Mouse (Mus musculus) liver, adult 2 months (tissue): ENCODE data around the gene Gyg. TPM values are rescaled to one million over a fixed set of nuclear protein-coding genes. Genes with fewer than 3 reads are reported as not detected.
A peak's percentile ranks its signal among the peaks of the same experiment; 100 is the strongest.

ENCODE experiments used
- DNase-seq: peaks from one replicate; pipeline ENCODE4 v3.0.0-alpha.2; 2011; ENCODE audit warnings: low read depth, low spot score; ENCODE audit errors: extremely low read depth
- H3K27ac ChIP-seq: fragments of 200-500 bp; replicated peaks from 2 replicates; pipeline ENCODE4 v1.5.1; 2012; ENCODE audit warnings: low read depth, mild to moderate bottlenecking, control low read depth, inconsistent platforms, low read length; ENCODE audit not compliant: insufficient read depth
- H3K27me3 ChIP-seq: fragments of 200-500 bp; 2 replicates; pipeline ENCODE4 v1.6.1; 2012; ENCODE audit warnings: mild to moderate bottlenecking, moderate library complexity, low read length, inconsistent platforms; ENCODE audit not compliant: control insufficient read depth, insufficient read depth
- H3K36me3 ChIP-seq: fragments of 200-500 bp; 2 replicates; pipeline ENCODE4 v1.6.1; 2012; ENCODE audit warnings: low read length, inconsistent platforms; ENCODE audit not compliant: control insufficient read depth, insufficient read depth
- H3K4me1 ChIP-seq: fragments of 200-500 bp; 2 replicates; pipeline ENCODE4 v1.6.1; 2011; ENCODE audit warnings: low read length; ENCODE audit not compliant: control insufficient read depth, insufficient read depth
- H3K4me3 ChIP-seq: fragments of 200-500 bp; 2 replicates; pipeline ENCODE4 v1.5.1; 2011; ENCODE audit warnings: low read depth, mild to moderate bottlenecking, control low read depth, low read length, moderate library complexity; ENCODE audit not compliant: insufficient read depth
- H3K79me2 ChIP-seq: fragments of 200-500 bp; 2 replicates; pipeline ENCODE4 v1.6.1; 2012; ENCODE audit warnings: inconsistent platforms, mild to moderate bottlenecking, low read length, moderate library complexity; ENCODE audit not compliant: control insufficient read depth, insufficient read depth
- H3K9ac ChIP-seq: fragments of 200-500 bp; 2 replicates; pipeline ENCODE4 v1.6.1; 2012; ENCODE audit warnings: low read depth, mild to moderate bottlenecking, control low read depth, inconsistent platforms, low read length
- CTCF ChIP-seq: fragments of 200-500 bp; IDR thresholded peaks from 2 replicates; pipeline ENCODE4 v1.5.1; 2011; ENCODE audit warnings: low read depth, low read length, control low read depth
- POLR2A ChIP-seq: fragments of 200-500 bp; IDR thresholded peaks from 2 replicates; pipeline ENCODE4 v1.6.1; 2011; ENCODE audit warnings: low read length, control low read depth; ENCODE audit not compliant: insufficient read depth; ENCODE audit errors: extremely low read depth
- WGBS: fragments of 180-500 bp; shearing (Covaris S2); methylation state at CpG from one replicate; pipeline ENCODE4 v1.1.7; 2018; 5-methylcytosine and 5-hydroxymethylcytosine counted together
- polyA plus RNA-seq: library from polyadenylated mRNA; depleted of rRNA; stranded (reverse); fragments of >200 nt; gene quantifications from 2 replicates; pipeline ENCODE4 v1.2.3, GENCODE M21; 2012
- total RNA-seq: library from RNA; depleted of rRNA; stranded (reverse); fragments of >200 nt; gene quantifications from 2 replicates; pipeline ENCODE4 v1.2.3, GENCODE M21; 2014

Gene Gyg
- total and polyA plus RNA-seq, 2 experiments: 4.4 to 6.1 TPM

DNA sequence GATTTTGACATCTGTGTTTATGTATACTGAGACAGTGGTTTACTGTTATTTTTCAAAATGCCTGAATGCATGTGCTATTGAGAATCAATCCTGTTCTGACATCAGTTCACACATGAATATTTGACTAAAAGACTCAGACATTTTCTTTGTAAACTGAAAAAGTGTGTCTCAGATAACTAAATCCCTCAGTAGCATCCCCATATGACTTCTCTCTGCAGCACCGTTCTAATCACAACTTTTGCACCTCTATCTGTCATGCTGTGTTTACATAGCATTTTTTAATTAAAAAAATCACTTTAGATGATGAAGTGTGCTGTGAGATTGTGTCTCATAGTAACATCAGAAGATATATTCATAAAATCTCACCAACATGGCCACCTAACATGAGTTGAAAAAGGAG, 12.4 kb upstream of the Gyg start:
- H3K4me1 ChIP-seq: no peaks in the 10 kb centered on the region
- no peak overlapping the region for H3K4me3 ChIP-seq
- H3K79me2 ChIP-seq: no peaks in the 10 kb centered on the region
- 63% methylated on average over 1 of the region's 1 CpGs for WGBS
- TF ChIP-seq CTCF: no peak
- TF ChIP-seq POLR2A: no peak
- no peak overlapping the region for H3K9ac ChIP-seq
- H3K36me3 ChIP-seq: no peaks in the 10 kb centered on the region
- DNase-seq: no peak
- no peaks in the 10 kb centered on the region for H3K27me3 ChIP-seq
- no peak overlapping the region for H3K27ac ChIP-seq

- WGBS: 84% methylated on average over 6 of the region's 6 CpGs
- H3K9ac ChIP-seq: no peak overlapping the region
These were observed 359 bp upstream of the Gyg start for GRCm38 (mm10) chr3:20155476-20155875.

DNA sequence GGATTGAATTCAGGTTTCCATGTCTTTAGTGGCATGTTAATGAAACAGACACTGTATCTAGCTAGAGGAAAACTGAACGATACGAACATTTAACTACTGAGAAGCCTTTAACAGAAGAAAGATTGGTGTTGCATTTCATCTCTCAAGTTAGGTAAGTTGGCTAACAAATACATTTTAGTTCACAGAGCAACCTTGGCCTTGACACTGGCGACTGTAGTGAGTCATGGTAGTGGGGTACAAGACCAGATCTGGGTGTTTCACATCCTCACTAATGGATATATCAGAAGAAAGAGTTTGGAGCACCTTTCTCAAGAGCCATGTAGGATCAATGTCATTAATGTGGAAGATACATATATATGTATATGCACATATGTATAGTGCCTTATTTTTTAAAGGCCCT, 3.5 kb downstream of the Gyg start:
- H3K36me3 ChIP-seq: peaks cover 8% of the 10 kb centered on the region; the same call in 1 of the 2 replicates
- no peak for DNase-seq
- no peak overlapping the region for H3K9ac ChIP-seq
- WGBS: 97% methylated on average over 3 of the region's 3 CpGs
- TF ChIP-seq POLR2A: no peak
- TF ChIP-seq CTCF: no peak
- H3K27ac ChIP-seq: no peak overlapping the region
- no peaks in the 10 kb centered on the region for H3K4me1 ChIP-seq
- no peak overlapping the region for H3K4me3 ChIP-seq
- no peaks in the 10 kb centered on the region for H3K27me3 ChIP-seq
- H3K79me2 ChIP-seq: no peaks in the 10 kb centered on the region

More at GRCm38 (mm10) chr3:20155476-20155875, 359 bp upstream of the Gyg start:
- Histone ChIP-seq H3K27me3 (no peaks in the 10 kb centered on the region), H3K79me2 (no peaks in the 10 kb centered on the region), H3K27ac (no peak overlapping the region), H3K4me3 (no peak overlapping the region), H3K4me1 (no peaks in the 10 kb centered on the region), H3K36me3 (peaks cover 2% of the 10 kb centered on the region; the same call in 1 of the 2 replicates)
- TF ChIP-seq CTCF (no peak), POLR2A (no peak)
- DNase-seq: peak; percentile 4

DNA sequence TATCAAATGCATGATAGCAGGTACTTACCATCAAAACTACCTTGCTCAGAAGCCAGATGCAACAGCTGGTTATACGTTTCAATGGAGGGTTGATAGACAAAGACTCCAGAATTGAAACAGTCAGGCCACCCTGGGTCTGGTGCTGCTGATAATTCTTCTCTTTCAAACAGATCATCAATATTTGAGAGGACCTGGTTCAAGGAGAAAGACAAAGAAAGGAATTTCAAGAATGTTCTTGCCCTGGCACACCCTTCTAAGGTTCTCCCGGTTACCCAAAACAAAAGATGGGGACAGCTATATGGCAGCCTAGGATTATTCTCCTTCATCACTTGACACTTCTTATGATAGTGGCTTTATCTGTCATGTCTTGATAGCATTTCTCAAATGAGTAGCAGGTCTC, 4.6 kb downstream of the Gyg start:
- 93% methylated on average over 2 of the region's 2 CpGs for WGBS
- no peak overlapping the region for H3K27ac ChIP-seq
- H3K4me1 ChIP-seq: no peaks in the 10 kb centered on the region
- no peaks in the 10 kb centered on the region for H3K27me3 ChIP-seq
- H3K36me3 ChIP-seq: peaks cover 8% of the 10 kb centered on the region; the same call in 1 of the 2 replicates
- DNase-seq: no peak
- no peak overlapping the region for H3K9ac ChIP-seq
- H3K79me2 ChIP-seq: no peaks in the 10 kb centered on the region
- no peak overlapping the region for H3K4me3 ChIP-seq
- TF ChIP-seq CTCF (no peak), POLR2A (no peak)

GRCm38 (mm10) chr3:20147647-20148046, 7.5 kb downstream of the Gyg start:
- H3K79me2 ChIP-seq: no peaks in the 10 kb centered on the region
- H3K4me3 ChIP-seq: no peak overlapping the region
- no peak overlapping the region for H3K9ac ChIP-seq
- no peak overlapping the region for H3K27ac ChIP-seq
- no peak for TF ChIP-seq POLR2A
- TF ChIP-seq CTCF: no peak
- WGBS: 94% methylated on average over 5 of the region's 5 CpGs
- H3K36me3 ChIP-seq: peaks cover 8% of the 10 kb centered on the region; the same call in 1 of the 2 replicates
- DNase-seq: no peak
- H3K4me1 ChIP-seq: no peaks in the 10 kb centered on the region
- H3K27me3 ChIP-seq: no peaks in the 10 kb centered on the region

- Histone ChIP-seq H3K36me3 (peaks cover 8% of the 10 kb centered on the region; the same call in 1 of the 2 replicates), H3K27ac (no peak overlapping the region), H3K79me2 (no peaks in the 10 kb centered on the region), H3K9ac (no peak overlapping the region), H3K27me3 (no peaks in the 10 kb centered on the region), H3K4me3 (no peak overlapping the region), H3K4me1 (no peaks in the 10 kb centered on the region)
- TF ChIP-seq CTCF: no peak
- no peak for TF ChIP-seq POLR2A
- no peak for DNase-seq
- 94% methylated on average over 7 of the region's 7 CpGs for WGBS
These were observed 8.2 kb downstream of the Gyg start for GRCm38 (mm10) chr3:20146884-20147395.
